Mouse (Mus musculus) heart, postnatal 0 days (tissue): ENCODE measurements at regions not wholly inside any gene's neighbourhood (a gene's known extent, or its start where the extent isn't known, plus 50 kb on each side); places are given as distances from the start of the nearest gene placed in this dataset.

Experiments used
- ATAC-seq: fragments of 200-750 bp; cut with Nextera tagmentation; 2 replicates; pipeline ENCODE4 v1.8.0; 2017; ENCODE audit warnings: low read depth, moderate number of reproducible peaks, moderate library complexity; ENCODE audit not compliant: insufficient read depth
- DNase-seq: peaks from one replicate; pipeline ENCODE4 v3.0.0-alpha.2; 2016; ENCODE audit warnings: low spot score
- H3K27ac ChIP-seq: fragments of 300-500 bp; sonication (generic); 2 replicates; pipeline ENCODE4 v1.5.1; 2014; ENCODE audit warnings: low read depth, mild to moderate bottlenecking
- H3K27me3 ChIP-seq: fragments of 300-500 bp; sonication (generic); 2 replicates; pipeline ENCODE4 v1.6.1; 2014; ENCODE audit warnings: low read length, mixed read lengths; ENCODE audit not compliant: control insufficient read depth, insufficient read depth
- H3K36me3 ChIP-seq: fragments of 300-500 bp; sonication (generic); replicated peaks from 2 replicates; pipeline ENCODE4 v1.6.1; 2014; ENCODE audit warnings: low read length, mixed read lengths; ENCODE audit not compliant: control insufficient read depth, insufficient read depth
- H3K4me1 ChIP-seq: fragments of 300-500 bp; sonication (generic); 2 replicates; pipeline ENCODE4 v1.6.1; 2014; ENCODE audit warnings: antibody characterized with exemption; ENCODE audit not compliant: control insufficient read depth, insufficient read depth
- H3K4me2 ChIP-seq: fragments of 300-500 bp; sonication (generic); 2 replicates; pipeline ENCODE4 v1.6.1; 2014; ENCODE audit warnings: low read depth, mild to moderate bottlenecking, low read length, moderate library complexity
- H3K4me3 ChIP-seq: fragments of 300-500 bp; sonication (generic); 2 replicates; pipeline ENCODE4 v1.5.1; 2014; ENCODE audit warnings: low read depth, low read length
- H3K9ac ChIP-seq: fragments of 300-500 bp; sonication (generic); replicated peaks from 2 replicates; pipeline ENCODE4 v1.6.1; 2014; ENCODE audit warnings: low read depth, low read length, mixed read lengths
- H3K9me3 ChIP-seq: fragments of 300-500 bp; sonication (generic); replicated peaks from 2 replicates; pipeline ENCODE4 v1.6.1; 2016; ENCODE audit warnings: low read length; ENCODE audit not compliant: control insufficient read depth
- CTCF ChIP-seq: IDR thresholded peaks from 2 replicates; pipeline ENCODE4 v1.5.1; 2016; ENCODE audit warnings: antibody characterized with exemption, control low read depth, low read depth
- EP300 ChIP-seq: IDR thresholded peaks from 2 replicates; pipeline ENCODE4 v1.6.1; 2016; ENCODE audit warnings: antibody characterized with exemption, low read depth
- WGBS: fragments of 180-500 bp; shearing (Covaris S2); extraction: QIAGEN DNeasy Blood & Tissue Kit; methylation state at CpG from one replicate; pipeline ENCODE4 v1.1.7; 2014; 5-methylcytosine and 5-hydroxymethylcytosine counted together

DNA sequence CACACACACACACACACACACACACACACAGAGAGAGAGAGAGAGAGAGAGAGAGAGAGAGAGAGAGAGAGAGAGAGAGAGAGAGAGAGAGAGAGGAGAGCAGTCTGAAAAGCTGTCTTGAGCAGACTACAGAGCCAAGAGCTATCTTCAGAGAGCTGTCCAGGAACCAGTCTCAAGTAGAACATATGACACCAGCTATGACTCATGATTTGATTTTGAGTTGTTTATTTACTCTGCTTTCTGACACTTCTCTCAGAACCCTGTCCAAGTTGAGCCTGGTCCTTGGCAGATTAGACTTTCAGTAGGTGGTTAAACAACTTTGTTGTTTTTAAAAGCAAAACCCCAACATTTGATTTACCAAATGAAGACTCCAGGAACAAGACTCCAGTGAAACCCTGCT, 420.8 kb upstream of the Lcorl start:
- no peak for TF ChIP-seq EP300
- TF ChIP-seq CTCF = no peak

DNA sequence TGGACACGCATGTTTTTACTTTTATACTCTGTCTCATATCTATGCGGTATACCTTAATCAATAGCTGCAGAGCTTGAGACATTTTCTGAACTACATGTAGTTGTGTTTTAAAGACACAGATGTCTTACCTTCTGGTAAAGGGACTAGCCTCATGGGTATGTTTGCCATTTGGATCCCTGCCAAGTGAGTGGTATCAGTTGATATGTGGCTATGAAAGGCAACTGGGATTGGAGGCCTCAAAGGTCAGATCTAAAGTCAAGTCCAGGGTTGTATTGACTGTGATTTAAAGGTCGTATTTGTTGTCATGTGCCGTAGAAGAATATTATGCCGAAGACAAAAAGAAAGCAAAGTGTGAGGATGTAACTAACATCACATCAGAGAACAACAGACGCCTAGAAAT, 399.3 kb upstream of the Lcorl start:
- H3K9ac ChIP-seq = no peak overlapping the region
- H3K4me3 ChIP-seq = no peak overlapping the region
- DNase-seq = no peak
- ATAC-seq = no peak
- H3K9me3 ChIP-seq = no peaks in the 10 kb centered on the region
- H3K4me2 ChIP-seq = no peak overlapping the region
- no peak for TF ChIP-seq CTCF
- no peak for TF ChIP-seq EP300
- no peaks in the 10 kb centered on the region for H3K4me1 ChIP-seq
- no peaks in the 10 kb centered on the region for H3K27me3 ChIP-seq
- H3K27ac ChIP-seq = no peak overlapping the region
- 71% methylated on average over 6 of the region's 6 CpGs for WGBS
- no peaks in the 10 kb centered on the region for H3K36me3 ChIP-seq

More for the DNA sequence above, 420.8 kb upstream of the Lcorl start:
- Histone ChIP-seq H3K27me3 (no peaks in the 10 kb centered on the region), H3K4me3 (no peak overlapping the region), H3K9ac (no peak overlapping the region), H3K4me1 (no peaks in the 10 kb centered on the region), H3K27ac (no peak overlapping the region), H3K36me3 (no peaks in the 10 kb centered on the region), H3K4me2 (no peak overlapping the region), H3K9me3 (no peaks in the 10 kb centered on the region)
- ATAC-seq (no peak), DNase-seq (no peak)

DNA sequence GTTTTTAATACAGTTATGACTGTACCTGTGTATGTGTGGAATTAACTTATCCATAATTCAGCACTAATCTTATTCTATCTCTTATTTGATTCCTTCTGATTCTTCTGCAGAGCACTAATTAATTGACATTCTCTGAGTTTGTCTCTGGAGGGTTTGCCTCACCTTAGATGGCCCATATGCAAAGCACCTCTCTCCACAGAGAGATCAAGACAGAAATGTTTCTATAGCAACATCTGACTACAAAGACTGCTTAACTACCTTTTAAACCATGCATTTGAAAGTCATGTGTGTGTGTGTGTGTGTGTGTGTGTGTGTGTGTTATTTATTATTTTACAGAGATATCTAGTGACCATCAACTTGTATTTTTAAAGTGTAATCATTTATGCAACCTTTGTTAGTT, 396.5 kb upstream of the Lcorl start:
- DNase-seq = no peak
- no peaks in the 10 kb centered on the region for H3K9me3 ChIP-seq
- H3K4me2 ChIP-seq = no peak overlapping the region
- TF ChIP-seq CTCF (no peak), EP300 (no peak)
- H3K4me1 ChIP-seq = no peaks in the 10 kb centered on the region
- no peak overlapping the region for H3K4me3 ChIP-seq
- no peaks in the 10 kb centered on the region for H3K36me3 ChIP-seq
- no peaks in the 10 kb centered on the region for H3K27me3 ChIP-seq
- no peak overlapping the region for H3K9ac ChIP-seq
- ATAC-seq = no peak
- no peak overlapping the region for H3K27ac ChIP-seq

DNA sequence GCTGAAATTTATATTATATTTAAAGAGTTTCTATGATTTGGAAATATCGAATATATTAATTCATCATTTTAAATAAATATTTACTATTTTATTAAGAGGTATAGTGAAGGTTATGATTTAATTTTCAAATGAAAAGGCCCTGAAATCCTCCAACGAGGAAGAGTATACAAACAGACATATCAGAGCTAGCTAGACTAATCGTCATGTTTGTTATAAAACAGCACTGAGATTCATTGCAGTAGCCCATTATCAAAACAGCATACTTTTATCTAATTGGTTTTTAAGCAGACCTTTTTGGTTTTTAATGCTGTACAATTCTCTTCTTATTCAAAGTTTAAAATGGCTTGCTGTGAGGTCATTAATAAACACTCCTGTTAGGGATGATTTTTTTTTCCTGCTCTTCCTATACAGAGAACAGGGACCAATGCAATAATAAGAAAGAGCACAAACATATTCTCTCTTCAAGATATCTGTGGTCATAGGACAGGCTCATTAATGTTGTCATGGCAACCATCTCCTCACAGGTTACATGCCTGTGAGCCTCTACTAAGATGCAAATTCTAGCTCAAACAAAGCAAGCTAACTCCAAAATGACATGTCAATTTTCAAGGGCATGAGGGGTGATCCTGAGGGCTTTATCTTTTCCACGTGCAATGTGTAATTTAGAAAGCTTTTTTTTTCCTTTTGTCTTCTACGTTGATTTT, 378.1 kb upstream of the Lcorl start:
- no peak for TF ChIP-seq CTCF
- TF ChIP-seq EP300 = no peak
- H3K9ac ChIP-seq = no peak overlapping the region
- no peaks in the 10 kb centered on the region for H3K4me1 ChIP-seq
- no peak overlapping the region for H3K27ac ChIP-seq
- ATAC-seq (no peak), DNase-seq (no peak)
- no peaks in the 10 kb centered on the region for H3K9me3 ChIP-seq
- no peaks in the 10 kb centered on the region for H3K36me3 ChIP-seq
- WGBS = 65% methylated on average over 5 of the region's 5 CpGs
- no peak overlapping the region for H3K4me2 ChIP-seq
- H3K4me3 ChIP-seq = no peak overlapping the region
- no peaks in the 10 kb centered on the region for H3K27me3 ChIP-seq

DNA sequence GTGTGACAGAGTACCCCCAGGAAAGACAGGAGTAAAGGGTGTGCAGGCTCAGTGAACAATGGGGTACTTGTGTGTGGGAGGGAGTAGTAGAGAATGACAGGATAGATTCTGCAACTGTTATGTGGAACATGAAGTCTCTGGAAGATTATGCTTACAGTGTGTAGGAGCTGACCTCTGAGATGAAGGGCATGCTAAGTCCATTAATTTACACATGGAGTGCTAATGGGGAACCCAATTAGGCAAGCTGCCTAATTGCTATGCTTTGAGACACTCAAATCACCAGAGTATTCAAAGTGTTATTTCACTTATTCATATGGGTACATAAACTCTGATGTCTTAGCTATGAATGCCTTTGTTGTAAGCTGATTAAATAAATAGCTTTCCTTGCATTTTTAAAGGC, 375.4 kb upstream of the Lcorl start:
- Histone ChIP-seq H3K4me1 (no peaks in the 10 kb centered on the region), H3K9ac (no peak overlapping the region), H3K9me3 (no peaks in the 10 kb centered on the region), H3K36me3 (no peaks in the 10 kb centered on the region), H3K4me3 (no peak overlapping the region), H3K27me3 (no peaks in the 10 kb centered on the region), H3K4me2 (no peak overlapping the region), H3K27ac (no peak overlapping the region)
- no peak for TF ChIP-seq EP300
- no peak for ATAC-seq
- DNase-seq = no peak

DNA sequence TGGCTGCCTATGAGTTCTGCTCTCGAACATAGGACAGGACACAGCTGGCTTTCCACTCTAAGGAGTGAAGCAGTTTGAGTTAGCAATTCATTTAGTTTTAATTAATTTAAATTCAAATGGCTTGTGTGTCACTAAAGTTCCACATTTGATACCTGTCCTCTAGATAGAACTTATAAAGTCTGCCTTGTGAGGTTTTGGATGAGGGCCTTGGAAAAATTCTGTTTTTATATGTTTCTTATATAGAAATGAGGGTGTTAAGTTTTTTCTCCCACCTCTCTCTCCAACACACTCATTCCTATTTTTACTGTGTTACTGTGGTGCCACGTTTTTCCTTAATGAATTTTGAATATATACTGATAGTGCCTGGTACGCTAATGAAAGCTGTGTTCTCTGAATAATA, 371.3 kb upstream of the Lcorl start:
- no peaks in the 10 kb centered on the region for H3K27me3 ChIP-seq
- 62% methylated on average over 3 of the region's 3 CpGs for WGBS
- no peak overlapping the region for H3K4me3 ChIP-seq
- H3K36me3 ChIP-seq = no peaks in the 10 kb centered on the region
- H3K27ac ChIP-seq = no peak overlapping the region
- no peaks in the 10 kb centered on the region for H3K9me3 ChIP-seq
- no peak for DNase-seq
- no peak for ATAC-seq
- no peak for TF ChIP-seq EP300
- TF ChIP-seq CTCF = no peak
- H3K4me1 ChIP-seq = no peaks in the 10 kb centered on the region
- H3K4me2 ChIP-seq = no peak overlapping the region
- no peak overlapping the region for H3K9ac ChIP-seq
